Mouse (Mus musculus) frontal cortex, postnatal 36 days (tissue): ENCODE measurements around the gene Best1.
"Not testable (repeated sequence)": the region's sequence is repeated elsewhere in the genome, so short reads cannot be mapped to it uniquely, and the experiment has no call there.

Experiments
- DNase-seq, 2 experiments: peaks; one replicate each; pipeline ENCODE4 v3.0.0; 2022; ENCODE audit warnings: low spot score in 2 of 2

The Best1 gene

GRCm38 (mm10) chr19:9991304-9991703 lies 10.1 kb downstream of the Best1 start:
- peak; percentile 79 for DNase-seq

- DNase-seq = no peak
Observed at GRCm38 (mm10) chr19:9989884-9990256, 11.6 kb downstream of the Best1 start.

GRCm38 (mm10) chr19:9989171-9989883 lies 12.1 kb downstream of the Best1 start:
- no peak for DNase-seq

GRCm38 (mm10) chr19:9987593-9987992 lies 13.8 kb downstream of the Best1 start:
- DNase-seq = no peak

GRCm38 (mm10) chr19:9987192-9987591 lies 14.2 kb downstream of the Best1 start:
- DNase-seq = no peak

GRCm38 (mm10) chr19:9985900-9986421 lies 15.5 kb downstream of the Best1 start:
- DNase-seq = no peak

- no peak for DNase-seq
Observed at GRCm38 (mm10) chr19:9985190-9985899, 16.1 kb downstream of the Best1 start.

GRCm38 (mm10) chr19:9984111-9985055 lies 17.1 kb downstream of the Best1 start:
- no peak for DNase-seq

- DNase-seq = peak; percentile 64
Observed at GRCm38 (mm10) chr19:9982852-9983542, 18.4 kb downstream of the Best1 start.

- peak; percentile 95 to 96 for DNase-seq
Observed at GRCm38 (mm10) chr19:9982151-9982851, 19.1 kb downstream of the Best1 start.

GRCm38 (mm10) chr19:9981621-9982020 lies 19.8 kb downstream of the Best1 start:
- DNase-seq = no peak

GRCm38 (mm10) chr19:9980258-9980657 lies 21.2 kb downstream of the Best1 start, which contains the start of gene Fth1:
Gene Fth1 (plus strand): TSS chr19:9980598.
- no peak for DNase-seq

- DNase-seq = no peak
Observed at GRCm38 (mm10) chr19:9979156-9979555, 22.3 kb downstream of the Best1 start.

- peak in 1 of 2 experiments; percentile 63 for DNase-seq
Observed at GRCm38 (mm10) chr19:9978431-9978951, 22.9 kb downstream of the Best1 start.

- DNase-seq = no peak
Observed at GRCm38 (mm10) chr19:9977085-9977484, 24.3 kb downstream of the Best1 start.

GRCm38 (mm10) chr19:9974853-9975252 lies 26.6 kb downstream of the Best1 start:
- not testable (repeated sequence) for DNase-seq

GRCm38 (mm10) chr19:9968081-9968787 lies 33.2 kb downstream of the Best1 start:
- DNase-seq = no peak

GRCm38 (mm10) chr19:9966096-9966867 lies 35.2 kb downstream of the Best1 start:
- no peak for DNase-seq
